Mouse (Mus musculus): Measurements from ENCODE around the gene Taar6.

Taar6 gene

DNA sequence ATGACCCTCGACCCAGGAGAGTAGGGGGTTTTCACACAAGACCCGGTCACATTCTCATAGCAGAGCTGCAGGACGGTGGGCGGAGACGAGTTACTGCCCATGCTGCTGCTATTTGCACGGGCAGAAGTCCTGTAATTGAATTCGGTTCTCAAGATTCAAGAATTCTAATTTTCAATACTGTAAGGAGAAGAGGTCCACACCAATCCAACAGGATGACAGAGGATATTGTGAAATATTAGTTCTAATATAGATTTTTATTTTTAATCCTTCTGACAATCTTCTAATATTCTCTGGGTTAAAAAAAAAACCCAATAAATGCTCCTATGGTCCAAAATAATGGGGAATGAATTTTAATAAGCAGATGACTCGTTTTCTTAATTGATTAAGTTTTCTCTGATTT, at the start of gene Taar6:
Taar6 (minus strand) TSS at position 101 of the 400 bp plus-strand sequence.
- DNase-seq (ENCODE audit: low read depth, low spot score): no peak

- no peak for DNase-seq (ENCODE audit: low read depth, low spot score)
Observed at GRCm38 (mm10) chr10:24031347-24031746, 45.9 kb upstream of the Taar6 start.

GRCm38 (mm10) chr10:24026922-24027321, 41.5 kb upstream of the Taar6 start, which contains the start of gene Taar7d:
Gene Taar7d (plus strand): TSS chr10:24027222.
- no peak for DNase-seq (ENCODE audit: low read depth, low spot score)

DNA sequence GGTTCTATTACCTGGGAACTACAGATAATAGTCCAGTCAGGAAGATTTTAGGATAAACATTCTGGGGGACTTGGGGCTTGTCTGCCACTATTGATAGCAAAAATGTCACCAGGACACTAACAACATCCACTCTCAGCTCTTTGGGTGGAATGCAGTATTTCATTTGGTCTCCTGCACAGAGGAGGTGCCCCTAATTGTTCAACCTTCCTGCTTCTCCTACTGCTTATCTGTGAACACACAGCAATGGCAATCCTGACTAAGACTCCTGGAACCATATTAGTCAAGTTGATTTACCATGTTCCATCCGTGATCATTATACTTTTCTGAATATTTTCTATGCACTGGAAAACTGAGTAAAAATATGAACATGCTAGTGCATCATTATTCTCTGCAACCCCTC, 22.7 kb upstream of the Taar6 start:
- DNase-seq (ENCODE audit: low read depth, low spot score): no peak

- DNase-seq (ENCODE audit: low read depth, low spot score): no peak
Observed at GRCm38 (mm10) chr10:24007034-24007433, 21.6 kb upstream of the Taar6 start.

DNA sequence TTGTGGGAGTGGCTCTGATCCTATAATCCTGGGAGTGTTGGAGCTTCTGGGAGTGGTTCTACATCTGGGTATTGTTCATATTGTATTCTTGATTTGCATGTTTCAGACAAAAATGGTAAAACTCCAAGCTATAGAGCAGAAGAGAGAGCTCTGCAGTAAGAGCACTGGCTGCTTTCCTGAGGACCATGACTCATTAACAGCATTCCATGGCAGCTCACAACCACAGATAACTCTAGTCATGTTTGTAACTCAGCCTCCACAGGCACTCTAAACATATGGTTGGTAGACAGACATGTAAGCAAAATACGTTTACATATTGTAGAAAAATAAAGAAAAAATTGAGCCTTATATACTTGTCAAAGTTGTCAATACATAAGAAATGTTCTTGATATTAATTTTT, 21.0 kb upstream of the Taar6 start:
- no peak for DNase-seq (ENCODE audit: low read depth, low spot score)

GRCm38 (mm10) chr10:23999639-24000038, 14.2 kb upstream of the Taar6 start, which contains the start of gene Taar7b:
Gene Taar7b (plus strand): TSS chr10:23999939.
- no peak for DNase-seq (ENCODE audit: low read depth, low spot score)

GRCm38 (mm10) chr10:23993381-23993780, 7.9 kb upstream of the Taar6 start, which contains the start of gene Taar7a:
Gene Taar7a (minus strand): TSS chr10:23993481.
- DNase-seq (ENCODE audit: low read depth, low spot score): no peak

DNA sequence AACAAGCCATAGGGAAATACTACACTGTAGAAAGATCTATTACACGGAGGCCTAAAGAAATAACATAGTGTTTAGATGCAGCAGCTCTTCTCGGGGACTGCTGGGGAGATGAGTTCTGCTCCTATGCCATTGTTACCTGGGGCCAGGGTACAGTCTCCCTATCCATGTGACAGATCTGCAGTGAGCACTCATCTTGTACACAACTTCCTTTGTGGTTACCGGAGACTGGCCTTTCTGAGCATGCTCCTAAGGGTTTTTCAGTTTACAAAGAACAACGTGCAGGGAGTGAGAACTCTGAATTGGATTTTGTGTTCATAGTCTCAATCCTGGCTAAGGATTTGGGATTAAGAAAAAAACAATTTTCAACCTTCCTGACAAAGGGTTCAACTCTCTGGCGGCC, 973 bp upstream of the Taar6 start:
- no peak for DNase-seq (ENCODE audit: low read depth, low spot score)

- DNase-seq (ENCODE audit: low read depth, low spot score): peak; percentile 54
Observed at GRCm38 (mm10) chr10:23978901-23979705, 6.3 kb downstream of the Taar6 start.

GRCm38 (mm10) chr10:23977958-23978357, 7.5 kb downstream of the Taar6 start:
- DNase-seq (ENCODE audit: low read depth, low spot score): no peak

DNA sequence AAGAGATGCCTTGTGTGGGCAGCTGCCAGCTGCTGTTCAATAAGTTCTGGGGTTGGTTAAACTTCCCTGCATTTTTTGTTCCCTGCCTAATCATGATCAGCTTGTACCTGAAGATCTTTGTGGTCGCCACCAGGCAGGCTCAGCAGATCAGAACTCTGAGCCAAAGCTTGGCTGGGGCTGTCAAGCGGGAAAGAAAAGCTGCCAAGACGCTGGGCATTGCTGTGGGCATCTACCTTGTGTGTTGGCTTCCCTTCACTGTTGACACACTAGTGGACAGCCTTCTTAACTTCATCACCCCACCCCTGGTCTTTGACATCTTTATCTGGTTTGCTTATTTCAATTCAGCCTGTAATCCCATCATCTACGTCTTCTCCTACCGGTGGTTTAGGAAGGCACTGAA, 14.2 kb downstream of the Taar6 start:
- no peak for DNase-seq (ENCODE audit: low read depth, low spot score)

- DNase-seq (ENCODE audit: low read depth, low spot score): no peak
Observed at GRCm38 (mm10) chr10:23970656-23971165, 14.7 kb downstream of the Taar6 start, which contains the start of gene Taar5. Gene Taar5 (plus strand): TSS chr10:23970706.

DNA sequence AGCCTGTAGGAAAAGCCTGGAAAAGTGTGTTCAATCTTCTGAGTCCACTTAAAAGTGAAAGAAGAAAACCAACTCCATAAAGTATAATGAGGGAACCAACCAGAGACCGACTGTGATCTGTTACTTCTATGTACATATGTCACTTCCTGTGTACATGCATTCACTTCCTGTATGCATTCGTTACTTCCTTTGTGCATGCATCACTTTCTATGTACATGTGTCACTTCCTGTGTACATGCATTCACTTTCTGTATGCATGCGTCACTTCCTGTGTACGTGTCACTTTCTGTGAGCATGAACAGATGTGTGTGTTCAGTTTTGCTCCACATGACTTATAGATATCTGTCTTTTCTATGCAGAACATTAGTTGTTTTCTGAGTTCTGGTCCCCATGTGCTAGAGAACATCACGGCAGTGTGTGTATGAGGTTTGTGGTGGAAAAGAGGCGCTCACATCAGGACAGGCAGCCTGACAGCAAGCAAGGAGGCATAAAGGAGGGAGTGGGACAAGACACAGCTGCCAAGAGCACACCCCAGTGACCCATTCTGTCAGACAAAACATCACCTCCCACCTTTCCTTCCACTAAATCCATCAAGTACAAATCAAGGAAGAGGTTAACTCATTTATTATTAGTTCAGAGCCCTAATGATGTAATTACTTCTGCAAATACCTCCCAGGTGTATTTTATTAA, 20.4 kb downstream of the Taar6 start:
- DNase-seq (ENCODE audit: low read depth, low spot score): no peak

DNA sequence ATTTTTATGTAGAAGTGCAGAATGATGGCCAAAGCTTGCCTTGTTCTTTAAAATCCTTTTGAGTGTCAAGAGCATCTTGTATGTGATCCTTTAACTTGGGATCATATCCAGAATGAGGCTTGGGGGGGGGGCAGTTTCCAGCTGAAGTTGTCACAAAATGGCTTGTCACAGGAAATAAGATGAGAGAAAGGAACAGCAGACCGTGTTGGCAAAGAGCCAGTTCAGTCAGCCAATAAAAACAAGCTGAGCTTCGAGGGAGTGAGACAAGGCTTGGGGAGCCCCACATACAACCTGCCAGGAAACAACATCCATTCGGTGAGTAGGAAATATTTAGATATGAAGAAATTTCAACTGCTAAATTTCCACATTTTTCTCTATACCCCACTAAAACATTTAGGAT, 22.0 kb downstream of the Taar6 start:
- no peak for DNase-seq (ENCODE audit: low read depth, low spot score)

GRCm38 (mm10) chr10:23960444-23960915, 25.0 kb downstream of the Taar6 start, which contains the start of gene Taar4:
Gene Taar4 (plus strand): TSS chr10:23960494.
- no peak for DNase-seq (ENCODE audit: low read depth, low spot score)

DNA sequence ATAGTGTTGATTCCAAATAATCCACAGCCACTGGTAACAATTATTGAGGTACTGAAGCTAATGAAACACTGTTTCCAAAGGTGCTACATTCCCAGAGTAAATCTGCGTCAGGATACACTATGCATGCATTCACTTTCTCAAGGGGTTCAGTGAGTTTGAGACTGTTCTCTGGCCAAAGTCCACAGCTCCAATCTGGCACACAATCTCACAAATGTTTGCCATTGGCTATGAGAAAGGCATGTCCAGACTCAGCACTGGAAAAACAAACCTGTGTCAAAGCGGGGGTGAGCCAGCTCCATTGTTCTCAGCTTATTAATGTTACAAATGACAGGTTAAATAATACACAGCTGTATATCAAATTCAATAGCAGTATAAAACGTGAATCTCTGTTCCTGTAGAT, 26.4 kb downstream of the Taar6 start:
- no peak for DNase-seq (ENCODE audit: low read depth, low spot score)

- no peak for DNase-seq (ENCODE audit: low read depth, low spot score)
Observed at GRCm38 (mm10) chr10:23951714-23952113, 33.7 kb downstream of the Taar6 start.

DNA sequence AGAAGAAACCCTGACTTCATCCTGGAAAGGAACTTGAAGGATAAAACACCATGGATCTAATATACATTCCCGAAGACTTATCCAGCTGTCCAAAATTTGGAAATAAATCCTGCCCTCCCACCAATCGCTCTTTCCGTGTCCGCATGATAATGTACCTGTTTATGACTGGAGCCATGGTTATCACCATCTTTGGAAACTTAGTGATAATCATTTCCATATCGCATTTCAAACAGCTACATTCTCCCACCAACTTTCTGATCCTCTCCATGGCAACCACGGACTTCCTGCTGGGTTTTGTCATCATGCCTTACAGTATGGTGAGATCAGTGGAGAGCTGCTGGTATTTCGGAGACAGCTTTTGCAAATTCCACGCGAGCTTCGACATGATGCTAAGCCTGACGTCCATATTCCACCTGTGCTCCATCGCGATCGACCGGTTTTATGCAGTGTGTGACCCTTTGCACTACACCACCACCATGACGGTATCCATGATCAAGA, 35.9 kb downstream of the Taar6 start, which contains the start of gene Taar3:
Taar3 (plus strand) TSS at position 51 of the 498 bp plus-strand sequence.
- DNase-seq (ENCODE audit: low read depth, low spot score): no peak

GRCm38 (mm10) chr10:23948026-23948425, 37.4 kb downstream of the Taar6 start:
- DNase-seq (ENCODE audit: low read depth, low spot score): no peak

GRCm38 (mm10) chr10:23942465-23942864, 43.0 kb downstream of the Taar6 start:
- no peak for DNase-seq (ENCODE audit: low read depth, low spot score)

DNA sequence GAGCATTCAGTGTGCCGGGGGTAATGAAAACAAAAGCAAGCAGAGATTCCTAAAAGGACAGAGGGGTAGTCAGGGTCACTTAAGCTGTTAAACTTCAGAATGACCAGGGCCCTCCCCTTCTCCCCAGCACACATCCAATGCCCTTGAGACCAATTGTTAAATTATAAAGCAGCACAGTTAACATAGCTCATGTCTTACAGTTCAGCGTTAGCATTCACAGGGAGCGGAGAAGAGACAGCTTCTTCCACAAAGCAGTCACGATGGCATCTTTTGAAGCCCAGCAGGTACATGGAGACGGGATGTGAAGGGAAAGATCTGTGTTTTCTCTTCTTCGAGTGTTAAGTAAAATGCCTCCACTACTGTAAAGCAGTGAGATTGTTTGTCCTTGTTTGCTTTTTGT, 47.1 kb downstream of the Taar6 start, which contains the start of gene Taar2:
Taar2 (plus strand) TSS at position 261 of the 400 bp plus-strand sequence.
- DNase-seq (ENCODE audit: low read depth, low spot score): no peak
